Mouse (Mus musculus) heart, embryonic 10.5 days (tissue): ENCODE data around the gene Acot7. TPM values are rescaled to one million over a fixed set of nuclear protein-coding genes. Genes with fewer than 3 reads are reported as not detected.

Experiments used
- DNase-seq: peaks from one replicate; pipeline ENCODE4 v3.0.0-alpha.2; 2017; ENCODE audit warnings: low spot score
- H3K27ac ChIP-seq: fragments of 300-500 bp; sonication (generic); 2 replicates; pipeline ENCODE4 v1.5.1; 2016; ENCODE audit warnings: mild to moderate bottlenecking
- H3K27me3 ChIP-seq: fragments of 300-500 bp; sonication (generic); 2 replicates; pipeline ENCODE4 v1.6.1; 2016; ENCODE audit warnings: mild to moderate bottlenecking; ENCODE audit not compliant: poor library complexity, insufficient read depth, severe bottlenecking
- H3K36me3 ChIP-seq: fragments of 300-500 bp; sonication (generic); 2 replicates; pipeline ENCODE4 v1.6.1; 2016; ENCODE audit warnings: mild to moderate bottlenecking, moderate library complexity
- H3K4me1 ChIP-seq: fragments of 300-500 bp; sonication (generic); 2 replicates; pipeline ENCODE4 v1.6.1; 2016; ENCODE audit warnings: mild to moderate bottlenecking
- H3K4me3 ChIP-seq: fragments of 300-500 bp; sonication (generic); 2 replicates; pipeline ENCODE4 v1.5.1; 2016; ENCODE audit warnings: mild to moderate bottlenecking, moderate library complexity
- H3K9me3 ChIP-seq: fragments of 300-500 bp; sonication (generic); 2 replicates; pipeline ENCODE4 v1.6.1; 2016; ENCODE audit warnings: mild to moderate bottlenecking, moderate library complexity
- WGBS: fragments of 180-500 bp; shearing (Covaris S2); methylation state at CpG from one replicate; pipeline ENCODE4 v1.1.7; 2016; 5-methylcytosine and 5-hydroxymethylcytosine counted together
- polyA plus RNA-seq: library from polyadenylated mRNA; unstranded; fragments of >200 nt; fragmentation: Nextera tagmentation; extraction: Ambion mirVana; gene quantifications from 2 replicates; pipeline ENCODE4 v1.2.1, GENCODE M21; 2016

The Acot7 gene
- polyA plus RNA-seq, 1 experiment from 2014 or later, result 48.9 TPM

DNA sequence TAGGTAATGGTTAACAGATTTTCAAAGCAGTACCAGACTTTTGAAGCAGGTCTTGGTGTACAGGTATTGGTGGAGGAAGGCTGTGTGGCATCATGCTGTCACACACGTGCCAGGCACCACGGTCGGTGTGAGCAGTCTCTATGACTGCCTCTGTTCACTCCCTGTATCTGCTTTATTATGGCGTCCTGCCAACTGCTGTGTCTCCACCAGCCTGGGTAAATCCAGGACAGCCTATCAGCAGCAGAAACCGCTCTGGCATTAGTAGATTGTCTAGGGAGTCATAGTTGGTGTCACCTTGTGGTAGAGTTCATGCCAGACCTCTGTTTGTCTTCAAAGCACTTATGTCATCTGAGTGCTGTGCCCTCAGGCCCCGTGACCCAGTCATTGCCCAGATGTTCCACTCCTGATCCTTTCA, 34.2 kb downstream of the Acot7 start:
- peaks cover 10% of the 10 kb centered on the region; the same call in 1 of the 2 replicates for H3K4me1 ChIP-seq
- WGBS, result 62% methylated on average over 6 of the region's 6 CpGs
- no peak for DNase-seq
- no peak overlapping the region for H3K4me3 ChIP-seq
- H3K27me3 ChIP-seq, result no peaks in the 10 kb centered on the region; the same call in 1 of the 2 replicates
- no peaks in the 10 kb centered on the region for H3K36me3 ChIP-seq
- no peak overlapping the region; the same call in 1 of the 2 replicates for H3K27ac ChIP-seq
- no peaks in the 10 kb centered on the region for H3K9me3 ChIP-seq

DNA sequence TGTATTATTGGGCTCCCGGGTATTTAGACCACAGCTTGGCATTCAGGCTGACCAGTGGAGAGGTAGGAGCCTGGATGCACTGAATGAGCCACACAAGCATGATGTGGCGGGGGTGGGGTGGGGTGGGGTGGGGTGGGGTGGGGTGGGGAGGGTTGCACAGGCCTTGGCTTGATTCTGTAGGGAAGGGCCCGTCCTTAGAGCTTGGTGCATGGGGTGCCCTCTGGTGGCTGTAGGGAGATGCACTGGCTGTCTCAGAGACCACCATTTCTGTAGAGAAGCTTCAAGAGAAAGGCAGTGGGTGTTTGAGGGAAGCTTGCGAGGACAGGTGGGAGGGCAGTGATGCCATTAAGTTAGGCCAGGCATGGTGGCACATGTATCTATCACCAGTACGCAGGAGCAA, 34.6 kb downstream of the Acot7 start:
- Histone ChIP-seq H3K36me3 (no peaks in the 10 kb centered on the region), H3K4me3 (no peak overlapping the region), H3K27me3 (no peaks in the 10 kb centered on the region; the same call in 1 of the 2 replicates), H3K9me3 (no peaks in the 10 kb centered on the region), H3K4me1 (peaks cover 10% of the 10 kb centered on the region; the same call in 1 of the 2 replicates), H3K27ac (no peak overlapping the region)
- WGBS, result 42% methylated on average over 5 of the region's 5 CpGs
- DNase-seq, result no peak

DNA sequence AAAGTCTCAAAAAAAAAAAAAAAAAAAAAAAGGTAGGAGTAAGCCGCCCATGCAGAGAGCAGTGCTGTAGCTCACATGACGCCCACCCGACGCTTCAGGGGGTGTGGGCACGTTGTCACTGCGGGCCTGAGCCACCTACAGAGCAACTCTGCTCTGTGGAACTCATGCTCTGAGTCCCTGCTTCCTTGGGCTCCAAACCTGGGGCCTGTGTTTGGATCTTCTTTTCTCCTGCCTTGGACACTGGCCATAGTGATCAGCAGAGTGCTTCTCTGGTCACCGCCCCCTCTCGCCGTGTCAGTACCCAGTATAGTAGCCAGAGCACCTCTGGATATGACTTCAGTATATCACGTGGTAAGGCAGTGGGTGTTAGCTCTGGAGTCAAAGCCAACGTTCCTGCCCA, 35.0 kb downstream of the Acot7 start:
- no peaks in the 10 kb centered on the region; the same call in 1 of the 2 replicates for H3K27me3 ChIP-seq
- no peak overlapping the region for H3K4me3 ChIP-seq
- H3K36me3 ChIP-seq, result no peaks in the 10 kb centered on the region
- H3K9me3 ChIP-seq, result no peaks in the 10 kb centered on the region
- no peak overlapping the region for H3K27ac ChIP-seq
- 67% methylated on average over 11 of the region's 11 CpGs for WGBS
- peaks cover 10% of the 10 kb centered on the region; the same call in 1 of the 2 replicates for H3K4me1 ChIP-seq
- DNase-seq, result no peak

GRCm38 (mm10) chr4:152213760-152214480, 36.0 kb downstream of the Acot7 start:
- Histone ChIP-seq H3K4me3 (no peak overlapping the region), H3K27me3 (peaks cover 4% of the 10 kb centered on the region; the same call in 1 of the 2 replicates), H3K4me1 (peaks cover 10% of the 10 kb centered on the region; the same call in 1 of the 2 replicates), H3K27ac (no peak overlapping the region), H3K9me3 (no peaks in the 10 kb centered on the region), H3K36me3 (peaks cover 5% of the 10 kb centered on the region)
- WGBS, result 33% methylated on average over 6 of the region's 6 CpGs
- DNase-seq, result peak; percentile 88

DNA sequence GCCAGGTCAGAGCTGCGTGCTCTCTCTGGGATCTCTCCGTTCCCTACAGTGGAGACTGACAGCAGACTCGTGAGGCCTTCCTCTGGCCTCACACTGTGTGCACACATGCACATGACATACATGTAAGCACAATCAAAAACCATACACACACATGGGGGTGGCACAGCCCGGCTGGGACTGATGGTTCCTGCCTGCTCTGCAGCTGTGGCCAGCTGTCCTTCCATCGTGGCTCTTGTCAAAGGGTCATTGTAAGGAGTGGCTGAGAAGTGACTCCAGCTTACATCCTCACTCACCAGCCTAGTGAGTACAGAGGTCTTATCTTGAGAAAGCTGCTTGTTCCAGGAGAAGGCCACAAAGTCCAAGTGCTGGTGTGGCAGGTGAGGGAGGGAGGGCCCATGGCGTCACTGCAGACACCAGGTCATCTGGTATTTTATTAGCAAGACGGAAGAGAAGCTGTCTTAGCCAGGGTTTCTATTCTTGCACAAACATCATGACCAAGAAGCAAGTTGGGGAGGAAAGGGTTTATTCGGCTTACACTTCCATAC, 37.0 kb downstream of the Acot7 start:
- no peak for DNase-seq
- H3K4me3 ChIP-seq, result no peak overlapping the region
- no peak overlapping the region for H3K27ac ChIP-seq
- H3K36me3 ChIP-seq, result peaks cover 8% of the 10 kb centered on the region
- H3K27me3 ChIP-seq, result peaks cover 6% of the 10 kb centered on the region; the same call in 1 of the 2 replicates
- H3K9me3 ChIP-seq, result no peaks in the 10 kb centered on the region
- no peaks in the 10 kb centered on the region for H3K4me1 ChIP-seq
- WGBS, result 72% methylated on average over 8 of the region's 8 CpGs

DNA sequence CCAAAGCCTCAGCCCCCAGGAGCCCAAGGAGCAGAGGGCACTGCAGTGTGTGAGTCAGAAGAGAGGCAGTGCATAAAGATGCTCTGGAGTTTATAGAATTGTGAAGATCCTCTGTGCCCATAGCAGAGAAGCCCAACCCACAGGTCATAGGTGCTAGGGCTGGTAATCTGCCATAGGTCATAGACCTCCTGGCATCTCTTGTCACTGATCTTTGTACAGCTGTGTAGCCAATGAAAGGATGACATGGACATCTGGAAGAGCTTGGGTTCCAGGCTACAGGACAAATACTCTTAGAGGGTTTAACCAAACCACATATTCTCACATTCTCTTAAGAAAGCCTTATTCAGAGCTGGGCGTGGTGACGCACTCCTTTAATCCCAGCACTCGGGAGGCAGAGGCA, 41.7 kb downstream of the Acot7 start:
- Histone ChIP-seq H3K27ac (no peak overlapping the region), H3K4me3 (no peak overlapping the region)
- 93% methylated on average over 3 of the region's 3 CpGs for WGBS

GRCm38 (mm10) chr4:152220771-152221410, 43.0 kb downstream of the Acot7 start:
- no peaks in the 10 kb centered on the region for H3K9me3 ChIP-seq
- H3K27me3 ChIP-seq, result peaks cover 20% of the 10 kb centered on the region; the same call in 1 of the 2 replicates
- no peak overlapping the region for H3K27ac ChIP-seq
- H3K4me3 ChIP-seq, result no peak overlapping the region
- 76% methylated on average over 6 of the region's 7 CpGs for WGBS
- no peak for DNase-seq
- peaks cover 8% of the 10 kb centered on the region for H3K36me3 ChIP-seq
- H3K4me1 ChIP-seq, result peaks cover 14% of the 10 kb centered on the region

More for the DNA sequence above, 41.7 kb downstream of the Acot7 start:
- peaks cover 20% of the 10 kb centered on the region for H3K27me3 ChIP-seq
- no peak for DNase-seq
- H3K36me3 ChIP-seq, result peaks cover 8% of the 10 kb centered on the region
- no peaks in the 10 kb centered on the region for H3K9me3 ChIP-seq
- peaks cover 14% of the 10 kb centered on the region for H3K4me1 ChIP-seq

DNA sequence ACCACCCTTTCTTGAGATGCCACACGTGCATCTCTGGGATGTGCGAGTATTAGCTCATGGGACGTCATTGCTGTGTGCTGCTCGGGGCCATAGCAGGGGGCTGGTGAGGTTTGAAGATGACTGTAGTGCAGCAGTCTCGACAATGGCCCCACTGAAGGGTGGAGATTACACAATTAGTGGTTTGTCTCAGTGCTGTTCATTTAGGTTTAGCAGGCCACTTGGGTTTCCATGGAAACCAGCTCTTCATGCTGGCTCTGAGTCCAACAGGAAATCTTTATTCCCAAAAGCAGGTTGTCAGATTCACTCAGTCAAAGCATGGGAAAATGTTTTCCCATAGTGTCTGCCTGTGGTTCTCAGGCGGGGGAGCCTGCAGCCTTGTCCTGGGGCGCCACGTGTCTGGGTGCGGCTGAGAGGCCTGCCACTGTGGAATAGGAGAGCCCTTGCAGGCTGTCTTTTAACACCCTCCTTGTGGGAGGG, 43.5 kb downstream of the Acot7 start:
- Histone ChIP-seq H3K9me3 (no peaks in the 10 kb centered on the region), H3K4me1 (peaks cover 14% of the 10 kb centered on the region), H3K4me3 (no peak overlapping the region), H3K27me3 (peaks cover 20% of the 10 kb centered on the region; the same call in 1 of the 2 replicates), H3K27ac (no peak overlapping the region), H3K36me3 (peaks cover 8% of the 10 kb centered on the region)
- DNase-seq, result no peak
- 60% methylated on average over 9 of the region's 9 CpGs for WGBS

DNA sequence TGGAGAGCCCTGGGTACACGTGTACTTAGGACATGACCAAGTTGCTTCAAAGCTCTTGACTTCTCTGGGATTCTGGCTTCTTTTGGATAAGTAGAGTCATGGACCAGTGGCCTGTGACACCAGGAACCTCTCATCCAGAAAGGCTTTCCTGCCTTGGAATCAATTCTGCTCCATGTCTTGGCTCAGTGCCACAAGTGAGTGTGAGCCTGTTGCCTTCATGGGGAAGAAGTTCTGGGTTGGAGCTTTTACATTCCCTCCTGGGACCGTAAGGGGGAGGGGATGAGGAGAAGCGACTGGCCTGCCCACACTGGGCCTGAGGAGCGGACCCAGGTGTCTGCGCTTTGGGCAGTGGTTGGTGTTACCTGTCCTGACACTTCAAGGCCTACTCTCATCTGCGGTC, 44.2 kb downstream of the Acot7 start:
- H3K4me1 ChIP-seq, result peaks cover 14% of the 10 kb centered on the region
- no peak overlapping the region for H3K4me3 ChIP-seq
- H3K9me3 ChIP-seq, result no peaks in the 10 kb centered on the region
- peaks cover 20% of the 10 kb centered on the region; the same call in 1 of the 2 replicates for H3K27me3 ChIP-seq
- WGBS, result 82% methylated on average over 6 of the region's 6 CpGs
- H3K27ac ChIP-seq, result no peak overlapping the region
- H3K36me3 ChIP-seq, result peaks cover 8% of the 10 kb centered on the region
- DNase-seq, result no peak

DNA sequence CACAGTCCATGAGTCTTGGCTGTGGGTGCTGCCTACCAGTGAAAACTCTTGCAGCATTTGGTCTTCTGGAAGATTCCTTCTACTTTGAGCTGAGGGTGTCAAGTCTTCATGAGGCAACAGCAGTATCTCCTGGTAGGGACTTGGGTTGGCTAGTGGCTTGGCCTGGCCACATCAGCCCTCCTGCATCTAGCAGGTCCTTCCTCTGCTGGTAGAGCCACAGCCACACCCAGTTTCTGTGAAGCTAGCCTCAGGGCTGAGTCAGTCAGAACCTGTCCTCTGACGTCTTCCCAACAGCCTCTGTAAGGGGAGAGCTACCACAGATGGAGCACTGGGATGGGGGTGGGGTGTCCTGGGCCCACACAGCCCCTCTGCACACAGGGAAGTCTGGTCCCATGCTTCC, 44.6 kb downstream of the Acot7 start:
- DNase-seq, result no peak
- 60% methylated on average over 1 of the region's 1 CpGs for WGBS
- Histone ChIP-seq H3K9me3 (no peaks in the 10 kb centered on the region), H3K36me3 (peaks cover 8% of the 10 kb centered on the region), H3K27me3 (peaks cover 20% of the 10 kb centered on the region; the same call in 1 of the 2 replicates), H3K27ac (no peak overlapping the region), H3K4me3 (no peak overlapping the region), H3K4me1 (peaks cover 14% of the 10 kb centered on the region)

- Histone ChIP-seq H3K4me1 (peaks cover 20% of the 10 kb centered on the region), H3K4me3 (no peak overlapping the region), H3K27me3 (peaks cover 14% of the 10 kb centered on the region; the same call in 1 of the 2 replicates), H3K9me3 (no peaks in the 10 kb centered on the region), H3K36me3 (peaks cover under 1% of the 10 kb centered on the region; the same call in 1 of the 2 replicates), H3K27ac (no peak overlapping the region)
- no peak for DNase-seq
- WGBS, result 82% methylated on average over 5 of the region's 5 CpGs
These were observed 46.2 kb downstream of the Acot7 start for GRCm38 (mm10) chr4:152224156-152224555.

- Histone ChIP-seq H3K9me3 (no peaks in the 10 kb centered on the region), H3K27me3 (peaks cover 9% of the 10 kb centered on the region; the same call in 1 of the 2 replicates), H3K36me3 (peaks cover 2% of the 10 kb centered on the region; the same call in 1 of the 2 replicates), H3K27ac (no peak overlapping the region), H3K4me1 (peaks cover 24% of the 10 kb centered on the region), H3K4me3 (no peak overlapping the region)
- 82% methylated on average over 13 of the region's 13 CpGs for WGBS
- no peak for DNase-seq
These were observed 49.1 kb downstream of the Acot7 start for GRCm38 (mm10) chr4:152226901-152227486.
